Mouse (Mus musculus) thymus, adult 2 months (tissue): ENCODE results near the gene Rbm42.

ENCODE experiments used
- CTCF ChIP-seq: fragments of 200-500 bp; IDR thresholded peaks from 2 replicates; pipeline ENCODE4 v1.5.1; 2012; ENCODE audit warnings: mild to moderate bottlenecking, control low read depth, low read length, moderate library complexity, borderline replicate concordance; ENCODE audit not compliant: control insufficient read depth, poor library complexity, insufficient read depth; ENCODE audit errors: extremely low read depth
- POLR2A ChIP-seq: fragments of 200-500 bp; IDR thresholded peaks from 2 replicates; pipeline ENCODE4 v1.6.1; 2012; ENCODE audit warnings: mild to moderate bottlenecking, low read length, control low read depth, moderate library complexity; ENCODE audit not compliant: control insufficient read depth, poor library complexity, insufficient read depth; ENCODE audit errors: extremely low read depth

- TF ChIP-seq CTCF, result 0 out of 2 replicates have a peak, but pooled peaks have one; percentile 56
- no peak for TF ChIP-seq POLR2A
These were observed 42.3 kb downstream of the Rbm42 start for GRCm38 (mm10) chr7:30607706-30608309.
